Mouse (Mus musculus) G1E (cell line): ENCODE data around the gene Crb2.

Experiments used
- CTCF ChIP-seq: IDR thresholded peaks from 2 replicates; pipeline ENCODE4 v1.5.1; 2012; ENCODE audit warnings: low read depth, low read length, inconsistent platforms, mixed read lengths
- GATA1 ChIP-seq: IDR thresholded peaks from 2 replicates; pipeline ENCODE4 v1.6.1; 2012; ENCODE audit warnings: borderline replicate concordance, low read length, inconsistent platforms, mixed read lengths
- GATA2 ChIP-seq: IDR thresholded peaks from 2 replicates; pipeline ENCODE4 v1.6.1; 2012; ENCODE audit warnings: low read depth, low read length, inconsistent platforms, borderline replicate concordance
- POLR2AphosphoS5 ChIP-seq: IDR thresholded peaks from 2 replicates; pipeline ENCODE4 v1.6.1; 2012; ENCODE audit warnings: low read depth, low read length, inconsistent platforms; ENCODE audit not compliant: insufficient replicate concordance
- TAL1 ChIP-seq: conservative IDR thresholded peaks from 2 replicates; pipeline ENCODE4 v1.6.1; 2012; ENCODE audit warnings: low read depth, low read length, inconsistent platforms, mixed read lengths

DNA sequence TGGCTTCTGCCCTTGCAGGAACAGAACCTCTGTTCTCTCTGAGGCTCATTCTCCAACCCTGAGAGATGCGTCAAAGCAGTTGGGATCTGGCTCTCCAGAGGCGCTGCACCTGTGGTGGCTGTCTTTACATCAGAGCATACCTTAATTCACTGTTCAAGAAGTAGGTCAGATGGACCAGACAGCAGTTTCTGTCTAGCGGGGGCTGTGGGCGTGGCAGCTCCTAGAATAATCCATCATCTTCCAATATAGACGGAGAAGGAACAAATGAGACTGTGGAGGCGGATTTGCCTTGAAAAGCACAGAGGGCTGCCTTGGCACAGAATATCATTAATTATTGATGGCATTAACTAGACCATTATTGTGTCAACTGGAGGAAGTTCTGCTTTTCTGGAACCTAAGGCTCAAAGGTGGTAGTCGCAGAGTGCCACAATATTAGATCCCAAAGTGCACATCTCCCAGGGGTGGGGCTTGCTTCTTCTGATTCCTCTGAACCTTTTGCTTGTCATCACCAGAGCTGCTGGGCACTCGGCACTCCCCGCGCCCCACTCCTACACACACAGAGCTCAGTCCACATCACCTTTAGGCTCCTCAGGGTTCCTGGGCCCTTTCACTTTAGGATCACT lies 31.2 kb upstream of the Crb2 start:
- TF ChIP-seq TAL1 (no peak), CTCF (no peak), GATA2 (no peak), GATA1 (no peak), POLR2AphosphoS5 (no peak)
